Mouse (Mus musculus) bone marrow macrophage, adult 2 months (primary cell): Measurements from ENCODE around the gene Abat.

Experiments used
- CTCF ChIP-seq: IDR thresholded peaks from 2 replicates; pipeline ENCODE4 v1.5.1; 2012; ENCODE audit warnings: low read depth, mild to moderate bottlenecking, low read length, moderate library complexity
- POLR2A ChIP-seq: IDR thresholded peaks from 2 replicates; pipeline ENCODE4 v1.6.1; 2012; ENCODE audit warnings: mild to moderate bottlenecking, low read depth, low read length, borderline replicate concordance

DNA sequence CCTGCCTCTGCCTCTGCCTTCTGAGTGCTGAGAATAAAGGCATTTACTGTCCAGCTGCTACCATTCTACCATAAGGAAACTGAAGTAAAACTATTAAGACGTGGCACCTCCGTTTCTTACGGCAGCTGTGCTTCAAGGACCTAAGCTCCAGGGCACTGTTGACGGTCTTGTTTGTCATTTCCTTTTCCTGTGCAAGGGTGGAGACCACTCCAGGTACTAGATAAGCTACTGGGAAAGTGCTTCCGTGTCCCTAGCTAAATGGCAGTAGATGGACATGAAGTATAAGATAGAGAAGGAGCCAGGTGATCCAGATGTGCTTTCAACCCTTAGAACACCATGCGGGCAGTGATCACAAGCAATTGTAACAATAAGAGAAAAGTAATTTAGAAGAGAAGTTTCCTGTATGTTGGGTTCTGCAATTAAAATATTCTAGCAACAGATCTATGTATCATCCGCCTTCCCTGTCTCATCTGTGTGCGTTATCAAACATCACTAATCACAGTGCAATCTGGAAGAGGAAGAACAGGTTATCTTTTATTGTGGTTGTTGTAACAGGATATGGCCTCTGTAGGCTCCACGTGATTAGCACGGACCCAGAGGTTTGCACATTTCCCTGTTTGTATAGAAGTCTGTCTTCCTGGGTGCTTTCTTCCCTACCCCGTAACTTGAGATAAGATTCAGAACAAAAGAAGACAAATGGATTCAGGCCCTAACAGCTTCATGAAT is 126.4 kb downstream of the Abat start:
- TF ChIP-seq CTCF: no peak
- no peak for TF ChIP-seq POLR2A
